Mouse (Mus musculus): ENCODE results near the gene BC025446. TPM values are rescaled to one million over a fixed set of nuclear protein-coding genes. Genes with fewer than 3 reads are reported as not detected.
"Not testable (repeated sequence)": the region's sequence is repeated elsewhere in the genome, so short reads cannot be mapped to it uniquely, and the experiment has no call there.

Gene BC025446
- polyA plus RNA-seq (2015; fragmentation: Nextera tagmentation; extraction: Ambion mirVana), result 0.16 TPM in 1 of 2 replicates, not detected in the other

DNA sequence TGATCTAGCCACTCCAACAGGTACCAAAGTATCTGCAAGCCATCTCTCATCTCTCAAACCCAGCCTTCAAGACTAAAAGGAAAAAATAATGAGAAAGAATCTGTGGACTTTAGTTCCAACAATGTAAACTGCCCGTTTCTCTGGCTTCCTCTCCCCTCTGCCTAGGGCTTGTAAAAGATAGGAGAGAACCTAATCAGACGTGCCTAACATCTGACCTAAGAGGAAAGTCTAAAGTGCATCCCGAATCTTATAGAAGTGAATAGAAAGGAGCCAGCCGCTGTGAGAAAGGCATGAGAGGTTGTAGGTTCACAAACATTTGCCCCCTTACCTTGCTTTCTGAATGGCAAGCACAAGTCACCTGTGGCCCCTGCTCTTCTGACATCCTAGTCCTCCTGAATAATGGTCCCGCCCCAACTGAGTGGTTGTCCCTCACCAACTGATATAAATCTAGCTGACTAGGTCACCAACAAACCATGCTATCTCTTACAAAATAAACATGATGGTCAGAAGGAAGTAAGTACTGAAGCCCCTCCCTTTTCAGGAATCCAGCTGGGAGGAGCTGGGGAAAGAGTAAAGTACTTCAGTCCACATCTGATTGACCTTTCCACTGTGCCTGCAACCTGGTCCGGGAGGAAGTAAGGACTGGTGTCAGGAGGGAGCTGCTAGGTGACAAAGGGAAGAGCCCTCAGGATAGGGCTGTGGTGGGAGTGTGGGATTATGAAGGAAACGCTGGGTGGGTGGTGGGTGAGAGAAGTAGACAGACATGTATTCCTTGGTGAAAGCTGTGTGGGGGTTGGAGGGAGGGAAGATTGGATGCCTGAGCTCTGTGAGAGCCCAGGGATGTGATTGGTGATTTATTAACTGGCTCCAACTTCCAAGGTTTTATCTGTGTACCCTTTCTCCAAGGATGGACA lies at the start of gene BC025446:
Gene BC025446 (plus strand): TSS at position 599 of the 914 bp plus-strand sequence.
- 49% methylated on average over 7 of the region's 7 CpGs for WGBS
- Histone ChIP-seq H3K4me3 (no peak within 1 kb of the TSS), H3K4me1 (no peaks in the 10 kb centered on the region), H3K27me3 (no peaks in the 10 kb centered on the region), H3K27ac (no peak within 1 kb of the TSS), H3K4me2 (no peak within 1 kb of the TSS), H3K9ac (no peak within 1 kb of the TSS), H3K9me3 (no peaks in the 10 kb centered on the region), H3K36me3 (no peaks in the 10 kb centered on the region)
- ATAC-seq (ENCODE audit: borderline replicate concordance, extremely low read depth, low FRiP score, low TSS enrichment), result no peak

DNA sequence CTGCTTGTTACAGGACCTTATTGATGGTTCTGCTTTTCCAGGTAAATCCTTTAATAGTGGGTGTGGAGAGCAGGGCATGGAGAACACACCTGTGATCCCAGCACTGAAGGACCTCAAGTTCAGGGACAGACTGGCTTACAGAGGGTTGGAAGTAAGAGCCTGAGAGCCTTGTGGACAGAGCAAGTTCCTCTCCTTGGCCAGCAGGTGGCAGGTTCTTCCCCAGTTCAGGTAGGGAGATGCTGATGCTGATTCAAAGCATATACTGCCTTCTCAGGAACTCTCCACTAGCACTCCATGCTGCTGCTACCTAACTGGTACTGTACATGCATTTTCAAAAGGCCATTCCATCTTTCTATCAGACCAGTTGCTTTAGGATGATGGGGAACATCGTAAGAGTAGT lies 40.7 kb upstream of the BC025446 start:
- no peak overlapping the region for H3K9ac ChIP-seq
- no peak for ATAC-seq (ENCODE audit: borderline replicate concordance, extremely low read depth, low FRiP score, low TSS enrichment)
- H3K36me3 ChIP-seq, result no peaks in the 10 kb centered on the region
- 67% methylated on average over 1 of the region's 1 CpGs for WGBS
- H3K4me1 ChIP-seq, result no peaks in the 10 kb centered on the region
- H3K27ac ChIP-seq, result no peak overlapping the region
- no peak overlapping the region for H3K4me3 ChIP-seq
- no peak overlapping the region for H3K4me2 ChIP-seq
- H3K27me3 ChIP-seq, result no peaks in the 10 kb centered on the region
- H3K9me3 ChIP-seq, result no peaks in the 10 kb centered on the region

DNA sequence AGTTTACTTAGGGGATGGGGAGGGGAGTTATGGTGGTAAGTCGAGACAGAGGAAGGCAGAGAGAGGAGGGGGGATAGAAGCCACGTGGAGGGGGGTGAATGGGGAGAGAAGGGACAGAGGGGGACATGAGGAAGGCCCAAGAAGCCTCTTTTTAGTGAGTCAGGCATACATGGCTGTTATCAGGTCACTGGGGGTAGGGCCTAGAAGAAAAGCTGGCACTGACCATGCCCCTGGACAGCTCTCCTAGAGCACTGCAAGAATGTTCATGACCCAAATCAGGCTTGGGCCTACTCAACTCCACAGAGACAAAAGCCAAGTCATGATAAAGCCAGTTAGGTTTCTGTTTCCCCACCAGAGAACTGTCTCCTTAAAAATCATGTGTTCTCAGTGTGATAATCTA lies 29.9 kb upstream of the BC025446 start:
- no peaks in the 10 kb centered on the region for H3K4me1 ChIP-seq
- H3K4me2 ChIP-seq, result no peak overlapping the region
- no peaks in the 10 kb centered on the region for H3K36me3 ChIP-seq
- 8% methylated on average over 2 of the region's 2 CpGs for WGBS
- H3K27me3 ChIP-seq, result no peaks in the 10 kb centered on the region
- ATAC-seq (ENCODE audit: borderline replicate concordance, extremely low read depth, low FRiP score, low TSS enrichment), result no peak
- no peaks in the 10 kb centered on the region for H3K9me3 ChIP-seq
- no peak overlapping the region for H3K9ac ChIP-seq
- no peak overlapping the region for H3K4me3 ChIP-seq
- no peak overlapping the region for H3K27ac ChIP-seq

DNA sequence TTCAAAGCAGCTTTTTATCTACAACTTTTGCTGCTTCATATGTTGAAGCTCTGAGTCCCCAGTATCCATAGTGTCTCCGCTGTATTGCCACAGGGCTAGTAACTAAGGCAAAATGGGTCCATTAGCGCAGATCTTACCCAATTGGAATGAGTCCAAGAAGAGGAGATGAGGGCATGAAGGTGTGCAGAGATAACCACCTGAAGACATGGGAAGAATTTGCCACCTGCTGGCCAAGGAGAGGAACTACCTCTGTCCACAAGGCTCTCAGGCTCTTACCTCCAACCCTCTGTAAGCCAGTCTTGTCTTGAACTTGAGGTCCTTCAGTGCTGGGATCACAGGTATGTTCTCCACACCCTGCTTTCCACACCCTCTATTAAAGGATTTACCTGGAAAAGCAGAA lies 27.1 kb upstream of the BC025446 start:
- no peak for ATAC-seq (ENCODE audit: borderline replicate concordance, extremely low read depth, low FRiP score, low TSS enrichment)
- 53% methylated on average over 2 of the region's 2 CpGs for WGBS
- no peak overlapping the region for H3K9ac ChIP-seq

DNA sequence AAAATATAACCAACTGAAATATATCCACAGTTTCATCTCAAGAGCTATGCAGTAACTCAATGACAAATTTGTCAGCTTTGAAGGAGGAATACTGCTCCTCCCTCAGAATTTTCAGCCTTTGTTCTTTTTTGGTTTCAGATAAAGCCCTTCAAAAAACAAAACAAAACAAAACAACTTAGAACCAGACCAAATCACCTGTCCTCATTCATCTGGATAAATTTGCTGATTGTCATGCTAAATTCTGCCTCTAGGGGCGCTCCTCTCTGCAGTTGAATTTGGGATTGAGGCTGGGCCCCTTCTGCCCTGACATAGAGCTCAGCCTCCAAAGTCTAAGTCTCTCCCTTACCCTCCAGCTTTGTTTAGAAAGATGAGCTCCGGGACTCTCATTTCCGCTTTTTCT lies 25.6 kb upstream of the BC025446 start:
- H3K9me3 ChIP-seq; ATAC-seq (ENCODE audit: borderline replicate concordance, extremely low read depth, low FRiP score, low TSS enrichment); H3K4me1 ChIP-seq; H3K36me3 ChIP-seq; H3K27ac ChIP-seq; H3K27me3 ChIP-seq; H3K9ac ChIP-seq; H3K4me2 ChIP-seq; H3K4me3 ChIP-seq: not testable (repeated sequence)
- 0% methylated on average over 1 of the region's 3 CpGs for WGBS

More for the DNA sequence above, 27.1 kb upstream of the BC025446 start:
- no peak overlapping the region for H3K27ac ChIP-seq
- H3K4me1 ChIP-seq, result no peaks in the 10 kb centered on the region
- H3K27me3 ChIP-seq, result no peaks in the 10 kb centered on the region
- no peak overlapping the region for H3K4me2 ChIP-seq
- H3K9me3 ChIP-seq, result no peaks in the 10 kb centered on the region
- H3K36me3 ChIP-seq, result no peaks in the 10 kb centered on the region
- no peak overlapping the region for H3K4me3 ChIP-seq

DNA sequence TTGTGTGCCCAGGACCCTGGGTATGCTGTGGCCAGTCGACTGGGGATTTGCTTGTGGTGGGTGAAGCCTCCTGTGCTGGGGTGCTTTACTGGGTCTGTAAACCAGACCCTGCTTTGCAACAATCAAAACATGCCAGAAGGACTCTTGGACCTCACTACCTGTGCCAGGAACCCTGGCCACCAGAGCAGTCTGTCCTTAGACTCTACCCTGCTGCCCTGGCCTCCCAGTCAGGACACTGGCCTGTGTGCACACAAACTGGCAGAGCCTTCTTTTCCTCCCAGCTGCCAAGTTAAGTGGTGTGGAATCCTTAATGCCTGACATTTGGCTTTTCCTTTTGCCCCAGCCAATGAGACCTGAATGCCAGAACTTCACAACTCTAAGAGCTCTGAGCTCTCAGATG lies 655 bp downstream of the BC025446 start:
- WGBS, result 56% methylated on average over 1 of the region's 1 CpGs
- H3K4me3 ChIP-seq, result no peak overlapping the region
- no peak overlapping the region for H3K27ac ChIP-seq
- no peaks in the 10 kb centered on the region for H3K27me3 ChIP-seq
- H3K36me3 ChIP-seq, result no peaks in the 10 kb centered on the region
- no peak for ATAC-seq (ENCODE audit: borderline replicate concordance, extremely low read depth, low FRiP score, low TSS enrichment)
- H3K9me3 ChIP-seq, result no peaks in the 10 kb centered on the region
- no peaks in the 10 kb centered on the region for H3K4me1 ChIP-seq
- H3K4me2 ChIP-seq, result no peak overlapping the region
- H3K9ac ChIP-seq, result no peak overlapping the region

DNA sequence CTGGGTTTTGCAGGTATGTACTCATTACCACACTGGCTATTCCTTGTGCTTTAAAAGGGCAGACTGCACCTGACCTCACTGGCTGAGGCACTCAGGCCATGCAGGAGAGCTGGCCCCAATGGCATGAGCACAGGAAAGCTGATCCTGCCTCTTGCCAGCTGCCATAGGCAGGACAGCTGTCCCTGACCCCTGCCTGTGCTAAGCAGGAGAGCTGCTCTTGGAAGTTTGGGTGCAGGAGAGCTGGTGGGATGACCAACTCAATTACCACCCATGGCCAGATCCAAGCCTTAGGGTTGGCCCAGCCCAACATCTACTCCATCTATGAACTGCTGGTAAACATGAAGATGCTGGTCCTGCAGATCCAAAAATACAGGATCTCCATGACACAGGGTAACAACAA lies 5.8 kb downstream of the BC025446 start:
- no peaks in the 10 kb centered on the region for H3K27me3 ChIP-seq
- no peaks in the 10 kb centered on the region for H3K9me3 ChIP-seq
- no peak overlapping the region for H3K4me3 ChIP-seq
- no peak overlapping the region for H3K9ac ChIP-seq
- no peaks in the 10 kb centered on the region for H3K4me1 ChIP-seq
- no peak for ATAC-seq (ENCODE audit: borderline replicate concordance, extremely low read depth, low FRiP score, low TSS enrichment)
- no peak overlapping the region for H3K4me2 ChIP-seq
- no peak overlapping the region for H3K27ac ChIP-seq
- no peaks in the 10 kb centered on the region for H3K36me3 ChIP-seq

DNA sequence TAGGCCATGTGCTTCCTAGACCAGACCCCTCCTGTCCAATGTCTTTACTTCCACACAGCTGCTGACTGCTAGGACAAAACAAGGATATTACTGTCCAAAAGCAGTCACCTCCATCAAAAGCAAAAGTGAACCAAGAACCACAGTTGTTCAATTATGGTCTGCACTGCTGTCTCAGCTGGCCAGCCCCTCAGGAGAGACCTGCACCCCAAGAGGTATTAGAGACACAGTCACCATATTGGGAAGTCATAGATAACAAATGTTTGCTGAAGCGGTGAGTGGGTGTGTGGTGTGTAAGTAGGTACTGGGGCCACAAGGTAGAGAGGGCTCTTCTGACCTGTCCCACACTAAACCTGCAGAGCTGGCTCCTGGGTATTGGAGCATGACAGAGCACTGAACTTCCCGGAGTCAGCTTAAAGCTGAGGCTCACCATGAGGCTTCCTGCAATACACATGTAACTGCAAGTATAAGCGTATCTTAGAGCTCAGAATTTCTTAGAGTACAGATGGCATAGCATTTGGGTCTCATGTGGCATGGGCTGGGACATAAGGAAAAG lies 21.6 kb downstream of the BC025446 start:
- no peak for ATAC-seq (ENCODE audit: borderline replicate concordance, extremely low read depth, low FRiP score, low TSS enrichment)
- no peaks in the 10 kb centered on the region for H3K27me3 ChIP-seq
- H3K36me3 ChIP-seq, result no peaks in the 10 kb centered on the region
- WGBS, result 73% methylated on average over 3 of the region's 3 CpGs
- no peaks in the 10 kb centered on the region for H3K4me1 ChIP-seq
- H3K4me3 ChIP-seq, result no peak overlapping the region
- H3K4me2 ChIP-seq, result no peak overlapping the region
- no peak overlapping the region for H3K27ac ChIP-seq
- H3K9ac ChIP-seq, result no peak overlapping the region
- H3K9me3 ChIP-seq, result no peaks in the 10 kb centered on the region

DNA sequence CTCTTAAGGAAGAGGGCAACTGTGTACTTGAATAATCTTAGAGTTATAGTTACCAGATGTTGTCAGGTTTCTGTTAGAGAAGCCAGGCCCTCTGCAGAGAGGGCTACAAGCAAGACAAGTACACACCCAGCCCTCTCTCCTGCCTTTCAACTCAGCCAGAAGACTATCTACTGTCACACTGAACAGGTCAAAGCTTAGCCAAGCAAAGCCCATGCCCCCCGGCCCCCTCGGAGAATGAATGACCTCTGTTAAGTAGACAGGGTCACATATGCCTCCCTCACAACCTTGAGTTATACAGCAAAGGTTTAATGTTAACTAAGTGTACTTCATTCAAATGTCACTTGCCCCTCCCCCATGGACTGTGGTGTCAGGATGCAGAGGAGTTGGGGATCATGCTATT lies 24.4 kb downstream of the BC025446 start:
- WGBS, result 57% methylated on average over 2 of the region's 2 CpGs
- Histone ChIP-seq H3K4me1 (no peaks in the 10 kb centered on the region), H3K27me3 (no peaks in the 10 kb centered on the region), H3K4me2 (no peak overlapping the region), H3K9me3 (no peaks in the 10 kb centered on the region), H3K27ac (no peak overlapping the region), H3K36me3 (no peaks in the 10 kb centered on the region), H3K9ac (no peak overlapping the region), H3K4me3 (no peak overlapping the region)
- no peak for ATAC-seq (ENCODE audit: borderline replicate concordance, extremely low read depth, low FRiP score, low TSS enrichment)

DNA sequence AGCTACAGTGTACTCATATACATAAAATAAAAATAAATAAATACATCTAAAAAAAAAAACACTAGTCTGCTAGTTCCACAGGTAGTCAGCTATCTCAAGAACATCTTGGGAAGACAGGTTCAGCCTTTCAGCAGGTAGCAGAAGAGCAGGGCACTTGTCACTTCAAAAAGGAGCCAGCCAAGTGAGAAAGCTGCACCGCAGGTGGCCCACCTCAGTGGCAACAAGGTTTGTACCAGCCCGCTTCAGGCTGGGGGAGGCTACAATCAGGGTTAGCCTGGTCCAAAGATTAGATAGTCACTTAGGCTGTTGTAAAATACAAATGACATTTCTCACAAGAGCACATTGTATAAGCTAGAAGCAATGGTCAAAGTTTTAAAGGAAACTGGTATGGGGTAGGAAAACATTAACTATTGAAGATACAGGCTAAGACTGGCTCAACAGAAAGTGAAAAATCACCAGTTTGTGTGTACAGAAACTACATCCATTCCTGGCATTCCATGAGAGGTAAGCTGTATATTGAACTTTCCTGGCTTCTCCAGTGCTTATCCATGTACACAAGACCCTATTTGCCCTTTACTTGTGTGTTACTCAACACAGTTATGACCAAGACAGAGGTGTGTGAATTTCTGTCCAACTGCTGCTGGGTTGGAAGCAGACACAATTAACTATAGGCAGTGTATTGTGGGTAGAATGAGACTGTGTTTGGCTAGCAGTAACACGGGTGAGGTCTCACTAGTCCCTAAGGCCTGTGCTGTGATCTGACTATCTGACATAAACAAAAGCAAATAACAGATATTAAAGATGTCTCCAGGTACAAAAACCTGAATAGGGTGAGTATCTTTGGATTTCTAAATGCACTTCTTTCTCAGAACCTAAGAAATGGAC lies 26.8 kb downstream of the BC025446 start:
- no peak overlapping the region for H3K4me2 ChIP-seq
- WGBS, result 53% methylated on average over 3 of the region's 3 CpGs
- no peaks in the 10 kb centered on the region for H3K4me1 ChIP-seq
- H3K27ac ChIP-seq, result no peak overlapping the region
- no peak overlapping the region for H3K4me3 ChIP-seq
- no peak for ATAC-seq (ENCODE audit: borderline replicate concordance, extremely low read depth, low FRiP score, low TSS enrichment)
- no peaks in the 10 kb centered on the region for H3K36me3 ChIP-seq
- no peaks in the 10 kb centered on the region for H3K27me3 ChIP-seq
- H3K9ac ChIP-seq, result no peak overlapping the region
- H3K9me3 ChIP-seq, result no peaks in the 10 kb centered on the region

DNA sequence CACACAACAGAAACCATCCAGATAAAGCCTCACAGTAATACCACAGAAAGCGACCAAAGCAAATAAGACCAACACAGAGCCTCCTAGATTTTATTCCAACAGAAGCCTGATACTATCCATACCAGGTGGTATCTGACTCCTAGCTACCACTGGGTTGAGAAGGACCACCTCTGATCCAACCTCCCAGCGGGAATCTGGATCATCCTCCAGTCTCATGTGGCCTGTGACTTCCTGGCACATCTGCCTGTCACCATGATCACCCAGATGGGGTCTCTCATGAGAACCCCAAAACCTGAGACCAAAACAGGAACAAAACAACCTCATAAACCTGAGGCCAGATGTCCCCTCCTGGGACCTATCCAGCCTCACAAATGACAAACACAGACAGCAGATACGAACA lies 38.5 kb downstream of the BC025446 start:
- no peak overlapping the region for H3K9ac ChIP-seq
- H3K4me1 ChIP-seq, result no peaks in the 10 kb centered on the region
- WGBS, result 80% methylated on average over 3 of the region's 3 CpGs
- ATAC-seq (ENCODE audit: borderline replicate concordance, extremely low read depth, low FRiP score, low TSS enrichment), result no peak
- H3K9me3 ChIP-seq, result no peaks in the 10 kb centered on the region
- no peak overlapping the region for H3K4me2 ChIP-seq
- no peak overlapping the region for H3K27ac ChIP-seq
- H3K36me3 ChIP-seq, result no peaks in the 10 kb centered on the region
- no peaks in the 10 kb centered on the region for H3K27me3 ChIP-seq
- H3K4me3 ChIP-seq, result no peak overlapping the region

DNA sequence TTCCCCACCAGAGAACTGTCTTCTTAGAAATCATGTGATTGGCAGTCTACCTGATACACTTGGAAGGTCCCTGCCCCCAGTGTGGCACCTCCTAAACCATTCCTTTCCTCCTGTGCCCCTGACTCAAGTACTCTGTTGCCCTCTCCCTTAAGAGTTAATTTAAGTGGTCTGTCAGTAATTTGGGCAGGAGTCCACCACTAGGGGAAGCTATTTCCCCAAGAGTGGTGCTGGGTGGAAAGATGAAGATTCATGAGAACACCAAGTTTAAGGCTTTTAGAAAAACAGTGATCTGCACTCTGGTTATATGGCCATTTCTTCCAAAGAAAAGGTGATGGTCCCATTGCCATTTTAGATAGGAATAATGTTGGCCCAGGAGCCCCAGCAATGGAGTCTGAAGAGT lies 49.7 kb downstream of the BC025446 start:
- H3K4me3 ChIP-seq, result no peak overlapping the region
- no peak overlapping the region for H3K4me2 ChIP-seq
- no peaks in the 10 kb centered on the region for H3K4me1 ChIP-seq
- H3K9ac ChIP-seq, result no peak overlapping the region
- no peak overlapping the region for H3K27ac ChIP-seq
- no peaks in the 10 kb centered on the region for H3K36me3 ChIP-seq
- no peak for ATAC-seq (ENCODE audit: borderline replicate concordance, extremely low read depth, low FRiP score, low TSS enrichment)
- no peaks in the 10 kb centered on the region for H3K27me3 ChIP-seq
- no peaks in the 10 kb centered on the region; the same call in 1 of the 2 replicates for H3K9me3 ChIP-seq

All from lung, embryonic 15.5 days (tissue).